Mouse (Mus musculus) forebrain, embryonic 12.5 days (tissue): ENCODE measurements around the gene Rasgef1b. TPM values are rescaled to one million over a fixed set of nuclear protein-coding genes. Genes with fewer than 3 reads are reported as not detected.
A peak's percentile ranks its signal among the peaks of the same experiment; 100 is the strongest.

Experiments used
- ATAC-seq: fragments of 200-750 bp; cut with Nextera tagmentation; 2 replicates; pipeline ENCODE4 v1.8.0; 2017; ENCODE audit warnings: moderate TSS enrichment; ENCODE audit not compliant: low FRiP score
- H3K27ac ChIP-seq: fragments of 300-500 bp; sonication (generic); 2 replicates; pipeline ENCODE4 v1.5.1; 2016; ENCODE audit warnings: mild to moderate bottlenecking
- H3K27me3 ChIP-seq: fragments of 300-500 bp; sonication (generic); 2 replicates; pipeline ENCODE4 v1.6.1; 2016; ENCODE audit warnings: mild to moderate bottlenecking
- H3K36me3 ChIP-seq: fragments of 300-500 bp; sonication (generic); replicated peaks from 2 replicates; pipeline ENCODE4 v1.6.1; 2016; ENCODE audit warnings: mild to moderate bottlenecking
- H3K4me1 ChIP-seq: fragments of 300-500 bp; sonication (generic); 2 replicates; pipeline ENCODE4 v1.6.1; 2016
- H3K4me2 ChIP-seq: fragments of 300-500 bp; sonication (generic); 2 replicates; pipeline ENCODE4 v1.6.1; 2016; ENCODE audit warnings: mild to moderate bottlenecking, moderate library complexity
- H3K4me3 ChIP-seq: fragments of 300-500 bp; sonication (generic); replicated peaks from 2 replicates; pipeline ENCODE4 v1.5.1; 2016; ENCODE audit warnings: mild to moderate bottlenecking
- H3K9ac ChIP-seq: fragments of 300-500 bp; sonication (generic); 2 replicates; pipeline ENCODE4 v1.6.1; 2016; ENCODE audit warnings: mild to moderate bottlenecking
- H3K9me3 ChIP-seq: fragments of 300-500 bp; sonication (generic); 2 replicates; pipeline ENCODE4 v1.6.1; 2016
- WGBS: fragments of 180-500 bp; shearing (Covaris S2); methylation state at CpG from one replicate; pipeline ENCODE4 v1.1.7; 2016; 5-methylcytosine and 5-hydroxymethylcytosine counted together
- polyA plus RNA-seq: library from polyadenylated mRNA; unstranded; fragments of >200 nt; fragmentation: Nextera tagmentation; extraction: Ambion mirVana; gene quantifications from 2 replicates; pipeline ENCODE4 v1.2.1, GENCODE M21; 2016

The Rasgef1b gene
- polyA plus RNA-seq, 1 experiment from 2014 or later = 36.6 TPM

DNA sequence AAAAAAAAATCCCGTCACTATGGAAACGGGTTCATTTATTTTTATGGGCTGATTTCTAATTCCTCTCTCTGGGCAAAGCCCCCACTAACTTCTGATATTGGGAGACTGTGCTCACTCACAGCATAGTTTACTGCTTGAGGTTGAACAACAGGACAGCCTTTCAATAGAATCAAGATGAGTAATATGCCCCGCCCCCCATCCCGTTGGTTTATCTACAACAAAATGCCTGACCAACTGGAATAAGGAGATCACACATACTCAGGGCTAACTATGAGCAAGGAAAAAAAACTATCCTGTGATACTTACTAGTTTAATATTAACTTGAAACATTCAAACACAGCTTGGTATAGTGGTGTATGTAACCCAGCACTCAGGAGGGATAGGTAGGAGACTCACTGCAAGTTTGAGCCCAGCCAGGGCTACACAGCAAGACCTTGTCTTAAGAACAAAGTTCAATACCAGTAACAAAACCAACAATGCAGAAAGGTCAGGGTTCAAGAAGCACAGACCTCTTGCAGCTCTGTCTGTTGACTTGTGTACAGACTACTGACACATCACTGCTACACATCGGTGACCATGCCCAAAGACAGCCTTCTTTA, 330.3 kb downstream of the Rasgef1b start:
- Histone ChIP-seq H3K9ac (no peak overlapping the region), H3K9me3 (no peaks in the 10 kb centered on the region), H3K27ac (no peak overlapping the region), H3K4me2 (no peak overlapping the region), H3K36me3 (no peaks in the 10 kb centered on the region), H3K4me3 (no peak overlapping the region), H3K27me3 (0 out of 2 replicates have a peak, but pooled peaks cover 10% of the 10 kb centered on the region), H3K4me1 (peaks cover 33% of the 10 kb centered on the region)
- WGBS = 73% methylated on average over 5 of the region's 5 CpGs
- ATAC-seq = no peak

DNA sequence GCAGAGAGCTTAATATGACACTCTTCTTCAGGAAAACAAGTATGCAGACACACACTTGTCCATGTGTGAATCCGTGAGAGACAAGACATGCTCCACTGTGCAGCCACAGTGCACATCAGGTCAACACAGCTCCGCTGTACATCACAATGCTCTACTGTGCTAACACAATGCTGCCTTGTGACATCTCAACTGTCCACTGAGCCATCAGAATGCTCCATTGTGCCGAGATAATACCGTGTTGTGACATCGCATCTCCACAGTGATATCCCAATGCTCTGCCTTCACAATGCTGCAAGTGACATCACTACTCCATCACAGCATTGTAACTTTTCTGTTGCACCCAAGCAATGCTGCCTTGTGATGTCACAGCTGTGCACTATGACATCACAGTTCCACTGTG, 334.3 kb downstream of the Rasgef1b start:
- Histone ChIP-seq H3K36me3 (no peaks in the 10 kb centered on the region), H3K27me3 (peaks cover 27% of the 10 kb centered on the region), H3K4me1 (peaks cover 18% of the 10 kb centered on the region), H3K4me2 (no peak overlapping the region), H3K27ac (no peak overlapping the region), H3K4me3 (no peak overlapping the region), H3K9me3 (no peaks in the 10 kb centered on the region), H3K9ac (no peak overlapping the region)
- ATAC-seq = no peak
- WGBS = 92% methylated on average over 5 of the region's 5 CpGs

- H3K36me3 ChIP-seq = no peaks in the 10 kb centered on the region
- WGBS = 6% methylated on average over 3 of the region's 3 CpGs
- no peak overlapping the region for H3K4me2 ChIP-seq
- no peak overlapping the region for H3K4me3 ChIP-seq
- H3K27me3 ChIP-seq = peaks cover 53% of the 10 kb centered on the region
- peaks cover 14% of the 10 kb centered on the region for H3K4me1 ChIP-seq
- peak; percentile 49; the same call in 1 of the 2 replicates for ATAC-seq
- no peaks in the 10 kb centered on the region for H3K9me3 ChIP-seq
- H3K27ac ChIP-seq = no peak overlapping the region
- H3K9ac ChIP-seq = no peak overlapping the region
Observed at GRCm38 (mm10) chr5:99391525-99391924, 337.3 kb downstream of the Rasgef1b start.

- H3K9me3 ChIP-seq = no peaks in the 10 kb centered on the region
- no peak for ATAC-seq
- peaks cover 22% of the 10 kb centered on the region for H3K4me1 ChIP-seq
- H3K9ac ChIP-seq = no peak overlapping the region
- H3K4me2 ChIP-seq = no peak overlapping the region
- peaks cover 59% of the 10 kb centered on the region for H3K27me3 ChIP-seq
- WGBS = 36% methylated on average over 7 of the region's 7 CpGs
- no peak overlapping the region for H3K27ac ChIP-seq
- H3K4me3 ChIP-seq = no peak overlapping the region
- H3K36me3 ChIP-seq = no peaks in the 10 kb centered on the region
Observed at GRCm38 (mm10) chr5:99390776-99391175, 338.1 kb downstream of the Rasgef1b start.

- 49% methylated on average over 3 of the region's 3 CpGs for WGBS
- Histone ChIP-seq H3K27me3 (peaks cover 59% of the 10 kb centered on the region), H3K9me3 (no peaks in the 10 kb centered on the region), H3K36me3 (no peaks in the 10 kb centered on the region), H3K4me2 (no peak overlapping the region), H3K4me1 (peaks cover 26% of the 10 kb centered on the region), H3K9ac (no peak overlapping the region), H3K27ac (no peak overlapping the region), H3K4me3 (no peak overlapping the region)
- no peak for ATAC-seq
Observed at GRCm38 (mm10) chr5:99390314-99390713, 338.6 kb downstream of the Rasgef1b start.

DNA sequence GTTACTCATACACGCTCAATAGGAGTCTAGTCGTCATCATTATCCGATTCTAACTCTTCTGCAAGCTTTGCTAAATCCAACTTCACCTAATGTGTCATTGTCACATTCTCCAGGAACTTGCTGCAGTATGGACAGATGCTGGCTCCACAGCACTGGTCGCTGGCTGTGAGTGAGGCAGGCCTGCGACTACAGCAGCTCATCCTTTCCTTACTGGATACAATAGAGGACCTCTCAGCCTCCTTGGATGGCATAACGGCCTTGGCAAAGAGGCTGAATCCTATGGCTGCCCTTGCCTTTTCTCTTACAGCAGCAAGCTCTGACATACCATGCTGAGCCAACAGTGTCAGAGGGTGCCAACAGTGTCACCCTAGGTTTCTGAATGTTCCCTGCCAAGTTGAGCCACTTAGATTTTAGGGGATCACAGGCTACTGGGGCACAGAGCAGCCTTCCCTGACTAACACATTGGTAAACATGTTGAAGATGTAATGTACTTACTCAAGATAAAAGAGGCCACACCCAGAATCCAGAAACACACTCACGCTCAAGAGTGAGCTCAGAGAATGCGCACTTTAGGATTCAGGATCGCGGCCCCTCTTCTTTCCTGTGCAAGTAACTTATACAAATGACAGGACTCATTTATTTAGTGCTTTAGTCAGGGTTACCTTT, 340.1 kb downstream of the Rasgef1b start:
- Histone ChIP-seq H3K4me2 (no peak overlapping the region), H3K9ac (no peak overlapping the region), H3K4me1 (peaks cover 33% of the 10 kb centered on the region), H3K27me3 (peaks cover 63% of the 10 kb centered on the region), H3K36me3 (no peaks in the 10 kb centered on the region), H3K27ac (no peak overlapping the region), H3K4me3 (no peak overlapping the region), H3K9me3 (no peaks in the 10 kb centered on the region)
- 82% methylated on average over 10 of the region's 10 CpGs for WGBS
- no peak for ATAC-seq

- Histone ChIP-seq H3K36me3 (no peaks in the 10 kb centered on the region), H3K4me1 (peaks cover 33% of the 10 kb centered on the region), H3K27me3 (peaks cover 61% of the 10 kb centered on the region), H3K9me3 (no peaks in the 10 kb centered on the region), H3K9ac (no peak overlapping the region), H3K27ac (no peak overlapping the region), H3K4me3 (no peak overlapping the region), H3K4me2 (no peak overlapping the region)
- 70% methylated on average over 5 of the region's 5 CpGs for WGBS
- ATAC-seq = no peak
Observed at GRCm38 (mm10) chr5:99388131-99388530, 340.7 kb downstream of the Rasgef1b start.

- Histone ChIP-seq H3K4me2 (no peak overlapping the region), H3K4me3 (no peak overlapping the region), H3K9me3 (no peaks in the 10 kb centered on the region), H3K36me3 (no peaks in the 10 kb centered on the region), H3K27me3 (peaks cover 61% of the 10 kb centered on the region), H3K4me1 (peaks cover 33% of the 10 kb centered on the region), H3K27ac (no peak overlapping the region), H3K9ac (no peak overlapping the region)
- ATAC-seq = no peak
- 87% methylated on average over 17 of the region's 17 CpGs for WGBS
Observed at GRCm38 (mm10) chr5:99387185-99387981, 341.5 kb downstream of the Rasgef1b start.

GRCm38 (mm10) chr5:99386246-99386845, 342.5 kb downstream of the Rasgef1b start:
- H3K9ac ChIP-seq = no peak overlapping the region
- no peak for ATAC-seq
- no peak overlapping the region for H3K4me3 ChIP-seq
- H3K4me2 ChIP-seq = no peak overlapping the region
- no peak overlapping the region for H3K27ac ChIP-seq
- H3K4me1 ChIP-seq = peaks cover 28% of the 10 kb centered on the region
- no peaks in the 10 kb centered on the region for H3K36me3 ChIP-seq
- no peaks in the 10 kb centered on the region for H3K9me3 ChIP-seq
- 36% methylated on average over 14 of the region's 14 CpGs for WGBS
- peaks cover 57% of the 10 kb centered on the region for H3K27me3 ChIP-seq

DNA sequence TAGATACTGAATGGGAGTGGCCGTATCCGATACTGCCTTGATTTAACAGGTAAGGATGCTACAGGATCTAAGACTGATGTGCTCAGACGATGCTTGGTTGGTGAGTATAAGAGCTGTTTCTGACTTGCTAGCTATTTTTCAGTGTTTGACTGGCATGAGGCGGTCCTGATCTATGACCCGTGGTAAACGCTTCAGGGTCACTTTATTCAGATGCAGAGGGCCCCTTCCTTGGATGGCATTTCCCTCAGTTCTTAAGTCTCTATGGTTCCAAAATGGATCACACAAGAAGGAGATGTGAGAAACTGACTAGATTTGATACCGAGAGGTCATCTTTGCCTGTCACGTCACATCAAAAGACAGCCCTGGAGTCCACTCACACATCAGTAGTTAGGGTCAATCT, 343.1 kb downstream of the Rasgef1b start:
- whole genome bisulfite sequencing = 39% methylated on average over 8 of the region's 8 CpGs
- H3K4me1 ChIP-seq = peaks cover 22% of the 10 kb centered on the region
- no peaks in the 10 kb centered on the region for H3K9me3 ChIP-seq
- peaks cover 53% of the 10 kb centered on the region for H3K27me3 ChIP-seq
- H3K27ac ChIP-seq = no peak overlapping the region
- no peak overlapping the region for H3K4me3 ChIP-seq
- H3K4me2 ChIP-seq = no peak overlapping the region
- no peaks in the 10 kb centered on the region for H3K36me3 ChIP-seq
- no peak for ATAC-seq
- no peak overlapping the region for H3K9ac ChIP-seq

DNA sequence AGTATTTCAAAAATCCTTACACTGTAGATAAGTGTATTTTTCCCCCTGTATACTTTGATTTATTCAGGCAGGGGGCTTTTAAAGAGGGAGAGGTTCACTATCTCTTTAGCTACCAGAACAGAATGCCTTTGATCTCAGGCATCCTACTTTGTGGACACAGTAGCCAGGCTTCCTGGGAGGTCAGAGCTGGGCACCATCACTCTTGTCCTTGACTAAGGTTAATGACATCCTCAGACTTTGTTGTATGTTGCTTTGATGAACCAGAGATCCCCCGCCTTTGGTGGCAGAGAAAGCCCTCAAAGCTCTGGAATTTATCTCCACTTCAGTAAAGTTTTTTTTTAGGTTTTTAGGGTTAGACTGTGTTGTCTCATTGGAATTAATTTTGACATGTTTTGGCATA, 343.8 kb downstream of the Rasgef1b start:
- Histone ChIP-seq H3K4me3 (no peak overlapping the region), H3K27ac (no peak overlapping the region), H3K4me2 (no peak overlapping the region), H3K9me3 (no peaks in the 10 kb centered on the region), H3K36me3 (no peaks in the 10 kb centered on the region), H3K9ac (no peak overlapping the region), H3K27me3 (peaks cover 49% of the 10 kb centered on the region), H3K4me1 (peaks cover 23% of the 10 kb centered on the region)
- ATAC-seq = no peak
- WGBS = 17% methylated on average over 1 of the region's 1 CpGs

DNA sequence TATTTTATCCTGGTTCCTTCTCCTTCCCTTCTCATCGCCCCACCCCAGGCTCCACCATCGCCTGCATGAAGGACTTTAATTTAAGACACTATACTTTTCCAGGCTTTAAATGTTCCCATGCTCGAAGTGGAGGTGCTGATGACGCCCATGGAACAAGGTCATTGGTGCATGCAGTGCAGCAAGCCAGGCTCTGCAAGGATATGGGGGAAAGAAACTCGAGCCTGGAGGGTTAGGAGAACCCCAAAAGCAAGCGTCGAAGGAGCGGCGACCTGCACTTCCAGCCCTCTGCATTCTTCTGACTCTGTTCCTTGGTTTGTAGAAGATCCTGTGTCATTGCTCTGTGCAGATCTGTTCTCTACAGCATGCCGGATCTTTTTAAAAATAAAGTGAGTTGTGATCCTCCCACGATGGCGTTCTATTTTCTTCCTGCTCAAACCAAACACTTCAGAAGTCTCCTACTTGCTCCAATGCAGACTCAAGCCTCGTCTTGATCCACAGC, 345.0 kb downstream of the Rasgef1b start:
- WGBS = 82% methylated on average over 13 of the region's 13 CpGs
- H3K27me3 ChIP-seq = peaks cover 44% of the 10 kb centered on the region
- H3K36me3 ChIP-seq = no peaks in the 10 kb centered on the region
- H3K4me3 ChIP-seq = no peak overlapping the region
- no peaks in the 10 kb centered on the region for H3K9me3 ChIP-seq
- no peak overlapping the region for H3K9ac ChIP-seq
- no peak overlapping the region for H3K4me2 ChIP-seq
- no peak for ATAC-seq
- no peak overlapping the region for H3K27ac ChIP-seq
- peaks cover 36% of the 10 kb centered on the region for H3K4me1 ChIP-seq
